Mouse (Mus musculus) liver, embryonic 13.5 days (tissue): ENCODE measurements around the gene Lrp10. TPM values are rescaled to one million over a fixed set of nuclear protein-coding genes. Genes with fewer than 3 reads are reported as not detected.

Experiments
- ATAC-seq: fragments of 200-750 bp; cut with Nextera tagmentation; 2 replicates; pipeline ENCODE4 v1.8.0; 2017; ENCODE audit warnings: low read depth, mild to moderate bottlenecking, moderate number of reproducible peaks, moderate library complexity
- DNase-seq: peaks from one replicate; pipeline ENCODE4 v3.0.0; 2022
- H3K27ac ChIP-seq: fragments of 300-500 bp; sonication (generic); 2 replicates; pipeline ENCODE4 v1.5.1; 2015; ENCODE audit warnings: moderate library complexity, mild to moderate bottlenecking, inconsistent platforms
- H3K27me3 ChIP-seq: fragments of 300-500 bp; sonication (generic); 2 replicates; pipeline ENCODE4 v1.6.1; 2015; ENCODE audit warnings: mild to moderate bottlenecking, inconsistent platforms
- H3K36me3 ChIP-seq: fragments of 300-500 bp; sonication (generic); 2 replicates; pipeline ENCODE4 v1.6.1; 2015; ENCODE audit warnings: mild to moderate bottlenecking, inconsistent platforms
- H3K4me1 ChIP-seq: fragments of 300-500 bp; sonication (generic); replicated peaks from 2 replicates; pipeline ENCODE4 v1.6.1; 2015; ENCODE audit warnings: inconsistent platforms
- H3K4me2 ChIP-seq: fragments of 300-500 bp; sonication (generic); 2 replicates; pipeline ENCODE4 v1.6.1; 2015; ENCODE audit warnings: inconsistent platforms, mild to moderate bottlenecking, moderate library complexity
- H3K4me3 ChIP-seq: fragments of 300-500 bp; sonication (generic); replicated peaks from 2 replicates; pipeline ENCODE4 v1.5.1; 2015; ENCODE audit warnings: mild to moderate bottlenecking, inconsistent platforms
- H3K9ac ChIP-seq: fragments of 300-500 bp; sonication (generic); 2 replicates; pipeline ENCODE4 v1.6.1; 2015; ENCODE audit warnings: mild to moderate bottlenecking, inconsistent platforms
- H3K9me3 ChIP-seq: fragments of 300-500 bp; sonication (generic); replicated peaks from 2 replicates; pipeline ENCODE4 v1.6.1; 2016; ENCODE audit warnings: inconsistent platforms
- WGBS: fragments of 180-500 bp; shearing (Covaris S2); methylation state at CpG from one replicate; pipeline ENCODE4 v1.1.7; 2015; ENCODE audit not compliant: insufficient replicate concordance; 5-methylcytosine and 5-hydroxymethylcytosine counted together
- polyA plus RNA-seq: library from polyadenylated mRNA; unstranded; fragments of >200 nt; fragmentation: Nextera tagmentation; extraction: Ambion mirVana; gene quantifications from 2 replicates; pipeline ENCODE4 v1.2.1, GENCODE M21; 2015

Lrp10 gene
- polyA plus RNA-seq, 1 experiment from 2014 or later, result 18.4 TPM

DNA sequence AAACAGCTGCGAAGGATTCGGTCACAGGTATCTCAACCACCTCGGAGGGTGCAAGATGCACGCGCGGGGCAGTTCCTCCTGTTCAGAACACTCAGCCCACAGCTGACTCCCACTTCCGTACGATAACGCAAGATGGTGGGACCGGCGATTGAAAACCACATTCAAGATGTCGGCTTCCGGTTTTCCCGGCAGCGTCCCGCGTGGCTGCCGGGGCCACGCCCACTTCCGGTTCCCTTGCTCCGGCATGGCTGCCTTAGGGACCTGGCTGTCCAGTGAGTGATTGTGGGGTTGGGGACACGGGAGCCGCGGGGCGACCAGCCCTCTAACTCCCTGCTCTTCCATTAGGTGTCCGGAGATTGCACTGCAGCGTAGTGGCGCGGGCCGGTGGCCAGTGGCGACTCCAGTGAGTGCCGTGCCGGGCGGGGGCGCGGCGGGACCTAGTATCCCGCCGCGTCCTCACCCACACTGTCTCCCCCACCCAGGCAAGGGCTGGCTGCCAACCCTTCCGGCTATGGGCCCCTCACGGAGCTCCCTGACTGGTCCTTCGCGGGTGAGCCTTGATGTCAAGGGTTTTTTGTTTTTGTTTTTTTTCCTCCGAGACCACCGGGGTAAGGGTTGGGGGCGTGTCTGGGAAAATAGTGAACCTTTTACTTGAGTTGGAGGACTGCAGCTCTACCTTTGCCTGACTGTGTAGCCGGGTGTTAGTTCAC, 37.1 kb upstream of the Lrp10 start, which contains the start of gene Mrpl52:
Mrpl52 (plus strand) TSS at position 221 of the 710 bp plus-strand sequence.
- H3K9me3 ChIP-seq, result no peaks in the 10 kb centered on the region
- peak; percentile 71 for ATAC-seq
- H3K36me3 ChIP-seq, result peaks cover 20% of the 10 kb centered on the region
- H3K27ac ChIP-seq, result peak within 1 kb of the TSS; percentile 84
- H3K4me1 ChIP-seq, result peaks cover 80% of the 10 kb centered on the region
- H3K9ac ChIP-seq, result peak within 1 kb of the TSS; percentile 83
- peaks cover 28% of the 10 kb centered on the region for H3K27me3 ChIP-seq
- WGBS, result under 1% methylated on average over 48 of the region's 48 CpGs
- peak; percentile 84 for DNase-seq
- H3K4me3 ChIP-seq, result peak within 1 kb of the TSS; percentile 82
- peak within 1 kb of the TSS; percentile 73 for H3K4me2 ChIP-seq

DNA sequence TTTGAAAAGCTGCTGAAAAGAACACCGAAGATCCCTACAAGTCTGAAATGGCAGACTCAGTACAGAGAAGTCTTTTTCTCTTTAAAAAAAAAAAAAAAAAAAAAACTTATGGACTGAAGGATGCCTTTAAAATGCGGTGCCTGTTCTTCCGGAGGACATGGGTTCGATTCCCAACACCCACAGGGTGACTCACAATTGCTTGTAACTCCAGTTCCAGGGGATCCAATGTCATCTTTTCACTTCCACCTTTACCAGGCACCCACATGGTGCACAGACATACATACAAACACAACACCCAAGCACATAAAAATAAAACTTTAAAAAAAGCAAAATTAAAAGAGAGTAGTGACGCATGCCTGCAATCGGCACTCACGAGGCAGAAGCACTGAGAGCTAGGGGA, 36.2 kb upstream of the Lrp10 start:
- H3K4me3 ChIP-seq, result peak overlapping the region; percentile 82
- H3K27ac ChIP-seq, result 0 out of 2 replicates have a peak overlapping the region, but pooled peaks have one; percentile 84
- ATAC-seq (no peak), DNase-seq (no peak)
- no peaks in the 10 kb centered on the region for H3K9me3 ChIP-seq
- peaks cover 20% of the 10 kb centered on the region for H3K36me3 ChIP-seq
- H3K4me1 ChIP-seq, result peaks cover 88% of the 10 kb centered on the region
- H3K9ac ChIP-seq, result peak overlapping the region; percentile 83
- peaks cover 36% of the 10 kb centered on the region for H3K27me3 ChIP-seq
- 80% methylated on average over 7 of the region's 7 CpGs for WGBS
- H3K4me2 ChIP-seq, result peak overlapping the region; percentile 73

GRCm38 (mm10) chr14:54428421-54428820, 35.5 kb upstream of the Lrp10 start:
- Histone ChIP-seq H3K9me3 (no peaks in the 10 kb centered on the region), H3K4me2 (peak overlapping the region; percentile 73; the same call in 1 of the 2 replicates), H3K27me3 (peaks cover 43% of the 10 kb centered on the region), H3K9ac (no peak overlapping the region; the same call in 1 of the 2 replicates), H3K27ac (no peak overlapping the region), H3K36me3 (peaks cover 20% of the 10 kb centered on the region), H3K4me3 (no peak overlapping the region), H3K4me1 (peaks cover 91% of the 10 kb centered on the region)
- DNase-seq, result no peak
- ATAC-seq, result no peak
- WGBS, result 80% methylated on average over 5 of the region's 5 CpGs

DNA sequence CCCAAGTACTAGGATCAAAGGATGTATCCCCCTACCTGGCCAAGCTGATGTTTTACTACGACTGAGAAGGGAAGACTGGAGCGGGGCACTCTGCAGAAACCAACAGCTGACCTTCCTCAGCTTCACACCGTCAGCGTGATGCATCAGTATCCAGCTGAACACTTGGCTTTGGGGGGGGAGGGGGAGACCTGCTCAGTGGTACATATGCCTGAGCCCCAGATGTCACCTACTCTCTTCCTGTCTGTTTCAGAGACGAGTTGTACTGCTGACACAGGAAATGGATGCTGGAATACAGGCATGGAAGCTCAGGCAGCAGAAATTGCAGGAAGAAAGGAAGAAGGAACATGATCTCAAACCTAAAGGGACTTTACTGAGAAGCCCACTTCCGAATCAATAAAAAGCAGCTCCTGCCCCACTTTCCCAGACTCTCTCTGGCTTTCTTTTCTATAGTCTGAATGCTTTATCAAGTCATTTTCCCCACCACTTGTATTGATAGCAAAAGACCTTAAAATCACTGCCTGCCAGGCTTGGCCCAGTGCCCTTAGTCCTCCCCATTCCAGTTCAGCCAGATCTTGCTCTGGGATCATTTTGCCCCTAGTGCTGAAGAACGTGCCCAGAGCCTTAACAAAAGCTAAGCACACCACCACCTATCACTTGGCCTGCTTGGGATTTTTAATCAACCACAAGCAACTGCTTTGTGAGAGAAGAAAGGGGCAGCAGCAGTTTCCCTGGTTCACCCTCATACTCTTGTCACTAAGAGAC, 34.4 kb upstream of the Lrp10 start:
- Histone ChIP-seq H3K9me3 (no peaks in the 10 kb centered on the region), H3K9ac (no peak overlapping the region), H3K4me2 (no peak overlapping the region), H3K27ac (peak overlapping the region; percentile 80), H3K27me3 (peaks cover 54% of the 10 kb centered on the region), H3K36me3 (peaks cover 20% of the 10 kb centered on the region), H3K4me3 (no peak overlapping the region), H3K4me1 (peaks cover 93% of the 10 kb centered on the region)
- no peak for ATAC-seq
- 62% methylated on average over 7 of the region's 7 CpGs for WGBS
- no peak for DNase-seq

DNA sequence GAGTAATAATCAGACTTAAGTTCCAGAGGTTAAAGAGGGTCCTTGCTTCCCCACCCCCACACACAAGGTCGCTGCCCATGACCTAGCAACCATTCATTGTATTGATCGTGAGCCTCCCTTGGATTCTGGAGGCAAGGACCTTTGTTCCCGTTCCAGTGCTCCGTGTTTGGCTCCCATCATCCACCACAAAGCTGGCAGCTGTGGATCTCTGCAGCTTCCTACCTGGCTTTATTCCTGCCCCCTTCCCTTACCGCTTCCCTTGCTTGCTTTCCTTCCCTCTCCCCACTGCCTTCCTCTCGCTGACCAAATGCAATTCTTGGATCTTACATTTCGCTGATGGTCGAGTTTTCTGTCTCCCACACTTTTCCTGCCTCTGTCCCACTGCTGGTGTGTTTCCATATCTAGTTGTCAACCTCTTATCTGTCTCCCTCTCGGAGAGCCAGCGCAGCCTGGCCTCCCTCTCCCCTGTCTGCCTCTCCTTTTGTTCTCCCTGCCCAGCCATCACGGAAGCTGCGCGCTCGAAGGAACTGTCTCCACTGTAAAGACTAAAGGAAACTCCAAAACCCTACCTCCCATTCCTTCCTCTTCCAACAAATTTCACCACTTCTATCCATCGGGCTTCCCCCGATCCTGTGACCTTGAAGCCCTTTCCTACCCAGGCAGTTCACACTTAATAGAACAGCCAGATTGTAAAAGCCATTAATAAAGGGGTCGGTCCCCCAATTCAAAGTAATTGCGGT, 33.4 kb upstream of the Lrp10 start:
- peaks cover 82% of the 10 kb centered on the region for H3K4me1 ChIP-seq
- no peak for DNase-seq

DNA sequence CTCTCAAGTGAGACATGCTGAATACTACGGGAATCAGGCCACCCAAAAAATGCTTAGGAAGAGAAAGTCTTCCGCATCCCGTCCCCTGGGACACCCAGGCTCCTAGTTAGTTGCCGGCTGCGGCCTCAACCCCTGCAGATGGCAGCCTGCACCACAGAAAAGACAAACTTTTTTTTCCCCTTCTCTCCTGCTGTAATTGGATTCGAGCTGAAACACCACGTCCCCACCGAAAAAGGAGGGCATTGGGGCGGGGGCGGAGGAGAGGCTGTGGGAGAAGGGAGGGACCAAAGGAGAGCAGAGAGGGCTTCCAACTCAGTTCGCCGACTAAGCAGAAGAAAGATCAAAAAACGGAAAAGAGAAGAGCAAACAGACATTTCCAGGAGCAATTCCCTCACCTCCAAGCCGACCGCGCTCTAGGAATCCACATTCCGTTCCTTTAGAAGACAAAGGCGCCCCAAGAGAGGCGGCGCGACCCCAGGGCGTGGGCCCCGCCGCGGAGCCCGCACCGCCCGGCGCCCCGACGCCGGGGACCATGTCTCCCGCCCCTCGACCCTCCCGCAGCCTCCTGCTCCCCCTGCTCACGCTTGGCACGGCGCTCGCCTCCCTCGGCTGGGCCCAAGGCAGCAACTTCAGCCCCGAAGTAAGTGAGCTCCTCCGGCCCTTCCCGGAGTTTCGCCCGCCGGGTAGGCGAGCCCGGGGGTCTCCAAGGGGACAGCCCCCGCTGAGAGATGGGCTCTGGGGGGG, 32.4 kb upstream of the Lrp10 start, which contains the start of gene Mmp14:
Mmp14 (plus strand) TSS at position 279 of the 744 bp plus-strand sequence.
- Histone ChIP-seq H3K4me3 (peak within 1 kb of the TSS; percentile 66), H3K9me3 (no peaks in the 10 kb centered on the region), H3K27me3 (peaks cover 61% of the 10 kb centered on the region), H3K9ac (peak within 1 kb of the TSS; percentile 77), H3K36me3 (peaks cover 29% of the 10 kb centered on the region), H3K4me1 (peaks cover 73% of the 10 kb centered on the region), H3K27ac (peak within 1 kb of the TSS; percentile 80), H3K4me2 (peak within 1 kb of the TSS; percentile 69)
- DNase-seq, result no peak
- 2% methylated on average over 47 of the region's 49 CpGs for WGBS
- no peak for ATAC-seq

More for the DNA sequence above, 33.4 kb upstream of the Lrp10 start:
- ATAC-seq, result no peak
- Histone ChIP-seq H3K36me3 (peaks cover 23% of the 10 kb centered on the region), H3K27me3 (peaks cover 61% of the 10 kb centered on the region), H3K27ac (peak overlapping the region; percentile 80), H3K9me3 (no peaks in the 10 kb centered on the region), H3K4me3 (peak overlapping the region; percentile 66), H3K9ac (peak overlapping the region; percentile 77), H3K4me2 (peak overlapping the region; percentile 69)
- WGBS, result 11% methylated on average over 18 of the region's 18 CpGs

- DNase-seq (no peak), ATAC-seq (no peak)
- WGBS, result 4% methylated on average over 54 of the region's 54 CpGs
- Histone ChIP-seq H3K27ac (peak overlapping the region; percentile 80), H3K4me1 (peaks cover 71% of the 10 kb centered on the region), H3K4me3 (peak overlapping the region; percentile 66), H3K9ac (peak overlapping the region; percentile 77), H3K36me3 (peaks cover 29% of the 10 kb centered on the region), H3K27me3 (peaks cover 61% of the 10 kb centered on the region), H3K4me2 (peak overlapping the region; percentile 69), H3K9me3 (no peaks in the 10 kb centered on the region)
These were observed 31.7 kb upstream of the Lrp10 start for GRCm38 (mm10) chr14:54432078-54432836.

- Histone ChIP-seq H3K9ac (peak overlapping the region; percentile 77), H3K4me2 (peak overlapping the region; percentile 69), H3K4me3 (peak overlapping the region; percentile 66), H3K27me3 (peaks cover 61% of the 10 kb centered on the region), H3K9me3 (no peaks in the 10 kb centered on the region), H3K36me3 (peaks cover 29% of the 10 kb centered on the region), H3K27ac (peak overlapping the region; percentile 80), H3K4me1 (peaks cover 62% of the 10 kb centered on the region)
- ATAC-seq (no peak), DNase-seq (no peak)
- WGBS, result 19% methylated on average over 17 of the region's 17 CpGs
These were observed 30.8 kb upstream of the Lrp10 start for GRCm38 (mm10) chr14:54432837-54433830.

- ATAC-seq (peak; percentile 48), DNase-seq (no peak)
- WGBS, result 48% methylated on average over 12 of the region's 12 CpGs
- Histone ChIP-seq H3K36me3 (peaks cover 26% of the 10 kb centered on the region), H3K9me3 (no peaks in the 10 kb centered on the region), H3K4me2 (peak overlapping the region; percentile 69), H3K4me3 (peak overlapping the region; percentile 66), H3K4me1 (peaks cover 54% of the 10 kb centered on the region), H3K9ac (0 out of 2 replicates have a peak overlapping the region, but pooled peaks have one; percentile 77), H3K27me3 (peaks cover 61% of the 10 kb centered on the region), H3K27ac (peak overlapping the region; percentile 30)
These were observed 29.9 kb upstream of the Lrp10 start for GRCm38 (mm10) chr14:54433941-54434531.
